Mouse (Mus musculus) heart, postnatal 25 days (tissue): Measurements from ENCODE around the gene Ubtd2. TPM values are rescaled to one million over a fixed set of nuclear protein-coding genes. Genes with fewer than 3 reads are reported as not detected.

ENCODE experiments used
- DNase-seq: peaks from one replicate; pipeline ENCODE4 v3.0.0; 2022; ENCODE audit warnings: low spot score
- intact Hi-C: fragments of 180-260 bp; cut with DNase I; formaldehyde crosslinking; loops from one replicate; pipeline ENCODE4 v1.15.1; 2025
- total RNA-seq, 2 experiments: library from RNA; stranded (reverse); gene quantifications; 2 replicates each; pipeline ENCODE4 v1.2.3; 2021

The Ubtd2 gene
- 1 to 10 TPM; 6.3 to 8.9 TPM for total RNA-seq

GRCm38 (mm10) chr11:32454800-32455506 is at the start of gene Ubtd2:
TSS of gene Ubtd2 (plus strand) at chr11:32455370.
- peak; percentile 96 for DNase-seq
- intact Hi-C loops: loop anchor here (5.0 kb wide), 4 partner anchors 37 to 252 kb away; partner anchors contain the start of genes Efcab9, Sh3pxd2b and Stk10

GRCm38 (mm10) chr11:32407863-32408262 is 47.3 kb upstream of the Ubtd2 start:
- intact Hi-C loops: no loop called here
- no peak for DNase-seq

- DNase-seq: no peak
- intact Hi-C loops: no loop called here
Measured at GRCm38 (mm10) chr11:32409052-32409451, 46.1 kb upstream of the Ubtd2 start.

- DNase-seq: no peak
- intact Hi-C loops: no loop called here
Measured at GRCm38 (mm10) chr11:32409823-32410562, 45.2 kb upstream of the Ubtd2 start.

GRCm38 (mm10) chr11:32420001-32420400 is 35.2 kb upstream of the Ubtd2 start:
- DNase-seq: no peak
- intact Hi-C loops: no loop called here

GRCm38 (mm10) chr11:32423311-32423710 is 31.9 kb upstream of the Ubtd2 start:
- intact Hi-C loops: no loop called here
- no peak for DNase-seq

GRCm38 (mm10) chr11:32424600-32424999 is 30.6 kb upstream of the Ubtd2 start:
- intact Hi-C loops: no loop called here
- DNase-seq: no peak

DNA sequence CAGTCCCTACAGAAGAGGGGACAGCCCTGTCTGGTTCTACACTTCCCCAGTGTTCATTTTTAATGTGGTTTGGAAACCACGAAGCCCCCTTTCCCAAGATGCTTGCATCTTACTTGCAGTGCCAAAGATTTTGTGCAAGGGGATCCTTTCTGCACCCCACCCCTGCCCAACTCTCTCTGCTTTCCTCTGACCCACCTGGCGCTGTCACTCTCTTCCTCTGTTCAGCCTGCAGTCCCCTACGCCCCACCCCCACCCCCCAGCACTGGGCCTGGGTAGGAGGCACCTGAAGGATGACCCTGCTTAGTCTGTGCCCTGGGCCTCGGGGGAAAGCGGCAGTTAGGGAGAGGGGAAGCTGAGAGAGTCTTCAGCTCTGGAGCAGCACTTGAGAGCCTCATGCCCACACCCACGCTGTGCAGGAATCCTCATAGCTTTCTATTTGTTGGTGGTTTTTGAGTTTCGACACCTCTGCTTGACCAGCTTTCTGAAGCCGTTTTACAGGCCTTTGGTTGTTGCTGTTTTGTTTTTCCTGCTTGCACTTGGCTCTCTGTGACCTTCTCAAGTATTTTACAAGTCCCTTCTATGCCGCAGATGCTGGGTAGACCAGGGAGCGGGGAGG is 30.0 kb upstream of the Ubtd2 start:
- intact Hi-C loops: no loop called here
- no peak for DNase-seq

GRCm38 (mm10) chr11:32427537-32427936 is 27.6 kb upstream of the Ubtd2 start:
- intact Hi-C loops: no loop called here

DNA sequence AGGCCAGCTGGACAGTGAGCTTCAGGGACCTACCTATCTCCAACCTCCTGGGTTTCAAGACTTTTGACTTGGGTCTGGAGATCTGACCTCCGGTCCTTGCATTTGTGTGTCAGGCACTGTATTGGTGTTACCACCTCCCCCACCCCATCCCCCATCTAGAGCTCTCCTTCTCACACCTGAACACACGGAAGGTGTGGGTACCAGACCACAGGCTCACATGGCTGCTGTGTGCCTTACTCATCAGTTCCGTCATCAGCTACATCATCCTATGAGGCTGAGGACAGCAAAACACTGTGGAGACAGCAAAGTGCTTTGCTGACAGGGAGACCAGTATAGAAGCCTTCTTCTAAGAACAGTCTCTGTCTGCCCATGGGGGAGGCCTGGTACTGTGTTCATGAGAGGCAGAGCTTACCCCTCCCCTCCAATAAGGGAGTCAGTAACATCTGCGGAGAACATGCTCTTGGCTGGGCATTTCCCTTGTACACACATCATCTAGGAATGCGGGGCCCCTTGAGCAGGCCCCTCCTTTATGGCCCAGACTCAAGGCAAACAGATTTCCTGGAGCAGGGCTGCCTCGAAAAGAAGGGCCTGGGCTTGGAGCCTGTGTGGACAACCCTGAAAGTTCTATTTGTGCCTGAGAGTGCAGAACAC is 19.6 kb upstream of the Ubtd2 start:
- intact Hi-C loops: no loop called here
- DNase-seq: peak; percentile 71

More at GRCm38 (mm10) chr11:32427537-32427936, 27.6 kb upstream of the Ubtd2 start:
- DNase-seq: no peak

DNA sequence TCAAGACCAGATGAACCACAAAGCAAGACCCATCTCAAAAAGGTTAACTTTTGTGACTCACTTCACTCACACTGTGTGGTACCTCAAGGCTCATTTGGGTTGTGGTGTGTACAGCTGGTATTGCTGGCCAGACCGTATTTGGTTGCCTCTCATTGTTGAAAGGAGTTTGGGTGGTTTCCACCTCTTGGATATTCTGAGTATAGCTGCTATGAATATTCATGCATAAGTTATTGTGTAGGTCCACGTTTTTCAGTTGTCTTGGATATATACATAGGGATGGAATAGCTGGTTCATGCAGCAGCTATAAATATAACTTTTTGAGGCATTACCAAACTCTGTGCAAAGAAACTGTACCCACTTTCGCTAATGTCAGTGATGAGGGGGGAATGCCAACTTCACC is 12.6 kb upstream of the Ubtd2 start:
- no peak for DNase-seq
- intact Hi-C loops: no loop called here

DNA sequence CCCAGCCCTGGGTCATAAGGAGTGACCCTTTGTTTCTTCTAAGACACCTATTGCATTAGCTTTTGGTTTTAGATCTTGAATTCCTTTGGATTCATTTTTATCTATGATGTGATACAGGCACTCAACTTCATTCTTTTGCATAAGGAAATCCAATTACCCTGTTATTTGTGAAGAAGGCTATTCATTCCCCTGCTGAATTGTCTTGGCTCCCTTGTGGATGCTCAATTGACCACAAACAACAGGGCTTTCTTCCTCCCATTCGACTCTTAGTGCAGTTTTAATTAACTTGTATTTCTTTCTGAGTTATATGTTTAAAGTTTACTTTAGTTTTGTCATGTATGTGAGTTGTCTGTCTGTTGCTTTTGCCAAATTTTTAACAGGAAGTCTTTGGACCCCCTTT is 10.9 kb upstream of the Ubtd2 start:
- intact Hi-C loops: no loop called here
- DNase-seq: no peak

GRCm38 (mm10) chr11:32445135-32445534 is 10.0 kb upstream of the Ubtd2 start:
- no peak for DNase-seq
- intact Hi-C loops: no loop called here

DNA sequence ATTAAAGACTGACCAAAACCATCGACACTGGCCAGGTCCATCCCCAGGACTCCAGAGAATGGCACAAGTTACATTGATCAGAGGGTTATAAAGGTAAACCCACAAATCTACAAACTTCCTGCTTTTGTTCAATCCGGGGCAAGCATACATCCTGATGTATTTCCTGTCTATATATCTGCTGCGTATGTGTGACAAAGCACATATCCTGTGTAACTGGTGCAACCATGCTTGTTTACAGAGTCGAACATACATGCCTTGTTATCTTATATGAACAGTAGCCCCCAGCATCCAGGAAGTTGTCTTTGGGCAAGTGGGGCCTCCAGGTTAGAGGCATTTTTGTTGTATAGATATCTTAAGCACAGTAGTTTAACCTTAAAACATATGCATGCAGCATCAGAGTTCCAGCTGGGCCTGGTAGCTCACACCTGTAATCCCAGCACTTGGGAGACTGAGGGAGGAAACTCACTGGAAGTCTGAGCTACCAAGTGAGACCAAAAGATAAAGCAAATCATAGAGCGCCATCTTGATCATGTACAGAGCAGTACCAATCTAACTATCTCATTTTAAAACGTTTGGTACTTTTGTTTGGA is 9.4 kb upstream of the Ubtd2 start:
- intact Hi-C loops: no loop called here
- DNase-seq: no peak

- intact Hi-C loops: loop anchor here (1.0 to 5.0 kb wide), 3 partner anchors 103 to 257 kb away; partner anchors contain the start of gene Sh3pxd2b
- DNase-seq: no peak
Measured at GRCm38 (mm10) chr11:32450216-32450615, 5.0 kb upstream of the Ubtd2 start.

- intact Hi-C loops: loop anchor here (5.0 kb wide), 2 partner anchors 104 to 256 kb away; partner anchors contain the start of gene Sh3pxd2b
- DNase-seq: no peak
Measured at GRCm38 (mm10) chr11:32451306-32451705, 3.9 kb upstream of the Ubtd2 start.

- intact Hi-C loops: loop anchor here (5.0 kb wide), 2 partner anchors 105 to 255 kb away; partner anchors contain the start of gene Sh3pxd2b
- no peak for DNase-seq
Measured at GRCm38 (mm10) chr11:32452745-32453144, 2.4 kb upstream of the Ubtd2 start.

DNA sequence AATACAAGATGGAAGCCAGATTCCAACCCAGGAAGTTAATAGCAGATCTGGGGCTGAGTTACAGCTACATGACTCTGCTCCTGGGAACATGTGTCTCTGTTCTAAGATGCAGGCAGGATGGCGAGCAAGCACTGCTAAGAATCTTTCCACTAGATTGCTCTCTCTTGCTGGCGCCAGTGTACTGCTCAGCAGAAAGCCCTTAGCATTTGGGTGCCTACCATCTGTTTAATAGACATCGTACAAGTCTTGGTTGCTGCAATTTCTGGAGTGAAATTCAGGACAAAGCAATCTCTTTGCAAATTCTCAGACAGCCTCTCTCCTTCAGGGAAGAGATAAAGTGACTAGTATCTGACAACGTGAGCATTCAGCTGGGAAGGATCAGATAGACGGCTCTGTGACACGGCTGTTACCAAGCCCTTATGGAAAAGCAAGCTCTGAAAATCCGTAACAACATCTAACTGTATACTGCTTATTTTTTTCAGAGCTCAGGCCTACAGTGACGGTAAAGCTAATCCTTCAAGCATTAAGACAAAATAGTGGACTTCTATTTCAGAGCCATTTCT is 1.7 kb upstream of the Ubtd2 start:
- no peak for DNase-seq
- intact Hi-C loops: loop anchor here (5.0 kb wide), 2 partner anchors 106 to 254 kb away; partner anchors contain the start of gene Sh3pxd2b

DNA sequence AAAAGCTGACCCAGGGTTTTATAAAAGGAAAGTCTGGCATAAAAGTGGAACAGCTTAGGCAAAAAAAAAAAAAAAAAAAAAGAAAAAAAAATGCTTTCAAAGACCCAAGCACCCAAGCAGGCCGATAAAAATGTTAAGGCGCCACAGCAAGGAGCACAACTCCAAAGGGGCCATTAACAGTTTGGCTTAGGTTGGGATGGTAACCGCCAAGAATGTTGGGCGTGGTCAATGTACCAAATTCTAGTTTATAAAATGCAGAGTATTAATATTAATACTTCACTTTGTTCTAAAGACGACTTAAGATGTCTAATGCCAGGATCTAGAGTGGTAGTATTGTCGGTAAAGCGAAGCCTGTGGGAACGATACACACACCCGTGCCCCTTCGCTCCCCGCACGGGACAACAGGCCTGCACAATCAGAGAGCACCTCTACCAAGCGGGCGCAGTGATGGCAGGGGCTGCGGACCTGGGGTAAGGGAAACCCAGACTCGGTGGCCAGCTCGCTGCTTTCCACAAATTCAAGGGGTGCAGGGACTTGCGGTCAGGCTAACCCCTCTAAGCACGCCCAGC is 855 bp upstream of the Ubtd2 start:
- intact Hi-C loops: loop anchor here (5.0 kb wide), 2 partner anchors 107 to 253 kb away; partner anchors contain the start of gene Sh3pxd2b
- no peak for DNase-seq
